Mouse (Mus musculus): ENCODE results near the gene Fmo1.

The Fmo1 gene

GRCm38 (mm10) chr1:162863579-162863978, 2.8 kb downstream of the Fmo1 start:
- no peak for DNase-seq (ENCODE audit: low read depth, low spot score)

- no peak for DNase-seq (ENCODE audit: low read depth, low spot score)
Observed at GRCm38 (mm10) chr1:162862328-162862727, 4.1 kb downstream of the Fmo1 start.

DNA sequence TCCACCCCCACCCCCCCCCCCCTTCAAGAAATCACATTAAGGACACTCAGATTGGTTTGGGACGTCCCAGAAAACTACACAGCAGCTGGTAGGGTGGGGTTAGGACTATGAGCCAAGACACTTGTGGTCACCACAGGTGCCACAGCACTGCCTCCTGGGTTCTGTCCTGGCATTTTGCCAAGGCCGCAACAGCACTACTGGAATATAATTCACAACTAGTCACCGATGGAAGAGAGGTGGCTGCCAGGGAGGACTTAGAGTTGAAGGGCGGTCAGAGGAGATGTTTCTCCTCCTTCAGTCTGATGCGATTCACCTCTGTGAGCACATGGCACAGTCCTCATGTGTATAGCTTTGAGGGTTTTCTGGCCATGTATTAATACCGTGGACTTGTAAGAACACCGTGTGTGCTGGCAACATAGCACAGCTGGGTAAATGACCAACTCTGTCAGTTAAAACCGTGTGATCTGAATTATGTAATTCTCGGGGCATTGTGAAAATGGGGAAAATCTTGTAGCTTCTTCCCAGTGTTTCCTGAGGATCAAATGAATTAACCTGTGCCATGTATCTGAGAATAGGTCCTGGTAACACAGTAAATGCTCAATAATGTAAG, 6.3 kb downstream of the Fmo1 start:
- DNase-seq (ENCODE audit: low read depth, low spot score): no peak

DNA sequence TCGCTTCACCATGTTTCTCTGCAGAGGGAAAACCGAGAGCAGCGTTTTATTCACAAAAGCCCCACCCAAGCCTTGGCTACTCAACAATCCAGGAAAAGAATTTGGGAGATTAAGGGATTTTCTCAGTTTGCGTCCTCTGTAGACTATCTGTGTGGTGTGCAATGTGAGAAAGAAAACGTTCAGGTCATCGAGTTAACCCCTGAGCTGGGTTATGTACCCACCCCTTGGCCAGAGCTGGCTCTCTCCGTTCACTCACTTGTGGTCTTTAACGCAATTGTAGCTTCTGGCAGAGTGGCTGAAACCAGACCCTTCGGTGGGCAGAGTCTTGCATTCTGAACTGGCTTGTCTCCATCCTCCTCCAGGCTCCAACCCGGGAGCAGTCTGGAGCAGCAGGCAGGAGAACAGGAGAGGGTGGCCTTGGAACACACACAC, 6.8 kb downstream of the Fmo1 start:
- no peak for DNase-seq (ENCODE audit: low read depth, low spot score)

DNA sequence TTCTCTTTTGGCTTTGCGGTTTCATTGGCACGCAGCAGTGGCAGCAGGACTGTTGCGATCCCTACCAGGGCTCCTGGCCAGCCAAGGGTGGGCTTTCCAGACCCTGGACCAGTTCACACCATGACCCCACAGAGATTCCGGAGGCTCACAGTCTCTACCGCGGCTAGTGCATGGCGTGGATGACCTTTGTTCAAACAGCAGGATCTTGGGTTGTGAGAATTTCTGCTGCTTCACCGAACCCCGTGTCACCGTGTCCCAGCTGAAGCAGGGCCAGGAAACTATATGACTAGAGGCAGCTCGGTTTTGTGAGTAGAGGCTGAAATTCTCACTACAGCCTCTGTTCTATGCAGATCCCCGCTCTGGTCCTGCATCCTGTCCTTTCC, 7.7 kb downstream of the Fmo1 start:
- DNase-seq (ENCODE audit: low read depth, low spot score): no peak

DNA sequence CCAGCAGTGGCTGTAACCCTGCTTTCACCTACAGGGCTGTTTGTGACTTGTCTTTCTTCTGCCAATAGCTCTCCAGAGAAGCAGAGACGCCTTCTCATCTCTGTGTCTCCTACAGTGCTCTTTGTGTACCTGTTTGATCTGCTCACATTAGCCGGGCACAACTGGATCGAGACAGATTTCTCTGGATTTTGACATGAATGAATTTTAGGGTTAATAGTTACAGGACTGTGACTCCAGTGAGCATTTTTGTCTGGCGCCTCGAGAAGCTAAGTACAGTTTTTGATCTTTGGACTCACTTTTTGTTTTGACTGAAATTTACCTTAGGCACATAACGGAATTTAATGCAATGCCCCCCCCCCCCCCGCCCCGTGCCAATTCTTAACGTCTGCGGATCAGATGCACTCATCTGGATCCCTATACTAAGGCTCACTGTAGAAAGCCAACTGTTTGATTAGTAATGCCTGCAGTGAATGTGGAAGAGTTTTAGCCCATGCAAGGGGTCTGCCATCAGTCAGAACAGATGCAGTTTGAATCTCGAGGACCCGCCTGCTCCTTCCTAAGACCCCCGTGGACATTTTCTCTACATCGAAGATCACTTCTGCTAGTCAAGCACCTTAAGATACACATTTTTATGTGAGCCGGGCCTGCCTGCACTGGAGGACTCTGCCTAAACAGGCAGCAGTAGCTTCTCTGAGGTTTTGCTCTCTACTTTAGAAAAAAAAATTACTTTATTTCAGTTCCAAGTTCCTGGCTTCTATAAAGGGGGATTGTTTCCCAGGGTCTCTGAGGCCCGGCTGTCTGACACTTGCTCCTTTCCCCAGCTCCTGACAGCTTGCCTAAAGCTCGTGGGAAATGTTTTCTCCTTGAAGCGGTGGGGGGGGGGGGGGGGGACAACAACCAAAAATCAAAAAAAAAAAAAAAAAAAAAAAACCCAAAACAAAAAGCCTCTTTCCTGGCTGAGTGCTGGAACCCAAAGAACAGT, 8.4 kb downstream of the Fmo1 start:
- DNase-seq (ENCODE audit: low read depth, low spot score): no peak

DNA sequence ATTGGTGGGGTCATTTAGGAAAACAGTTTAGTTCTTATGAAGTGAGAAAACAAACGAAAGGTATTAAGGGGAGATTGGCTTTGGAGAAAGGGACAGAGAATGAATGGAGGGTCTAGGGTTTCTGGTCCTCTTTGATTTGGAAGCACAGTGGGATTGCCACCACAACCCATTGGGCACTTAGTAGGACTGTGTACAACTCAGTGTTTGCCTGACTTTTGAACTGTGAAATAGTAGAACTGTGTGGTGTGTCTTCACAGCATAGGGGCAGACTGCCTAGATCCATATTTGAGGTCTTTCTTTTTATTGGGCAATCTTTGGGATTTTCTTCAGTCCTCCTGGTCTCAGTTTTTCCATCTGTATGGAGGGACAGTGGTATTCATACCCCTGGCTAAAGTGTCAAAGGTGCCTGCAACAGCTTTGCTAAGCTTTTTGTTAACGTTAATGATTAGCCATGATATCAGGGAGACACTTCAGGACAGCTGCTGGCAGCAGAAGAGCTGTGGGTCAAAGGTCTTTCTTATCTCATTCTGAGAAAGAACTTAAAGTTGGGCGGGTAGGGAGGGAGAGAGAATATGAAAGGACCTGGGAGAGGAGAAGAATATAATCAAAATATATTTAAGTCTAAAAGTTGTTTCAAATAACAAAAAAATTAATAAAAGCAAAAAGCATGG, 12.5 kb downstream of the Fmo1 start:
- no peak for DNase-seq (ENCODE audit: low read depth, low spot score)

DNA sequence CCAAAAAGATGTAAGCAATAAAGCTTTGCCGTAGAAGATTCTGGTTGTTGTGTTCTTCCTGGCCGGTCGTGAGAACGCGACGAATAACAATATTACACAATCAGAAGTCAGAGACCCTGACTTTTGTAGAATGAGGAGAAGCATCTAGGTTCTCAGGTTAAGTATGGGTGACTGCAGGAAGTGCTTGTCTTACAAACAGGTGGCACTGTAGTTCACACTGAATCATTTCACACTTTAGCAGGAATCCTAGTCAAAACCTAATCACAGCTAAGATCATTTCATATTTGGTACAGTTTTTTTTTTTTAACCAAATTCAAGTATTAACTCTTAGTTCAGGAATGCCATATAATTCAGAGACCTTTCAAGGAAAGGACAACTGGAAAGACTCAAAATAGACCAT, 18.9 kb downstream of the Fmo1 start:
- DNase-seq (ENCODE audit: low read depth, low spot score): no peak

- no peak for DNase-seq (ENCODE audit: low read depth, low spot score)
Observed at GRCm38 (mm10) chr1:162840211-162840610, 26.2 kb downstream of the Fmo1 start.

DNA sequence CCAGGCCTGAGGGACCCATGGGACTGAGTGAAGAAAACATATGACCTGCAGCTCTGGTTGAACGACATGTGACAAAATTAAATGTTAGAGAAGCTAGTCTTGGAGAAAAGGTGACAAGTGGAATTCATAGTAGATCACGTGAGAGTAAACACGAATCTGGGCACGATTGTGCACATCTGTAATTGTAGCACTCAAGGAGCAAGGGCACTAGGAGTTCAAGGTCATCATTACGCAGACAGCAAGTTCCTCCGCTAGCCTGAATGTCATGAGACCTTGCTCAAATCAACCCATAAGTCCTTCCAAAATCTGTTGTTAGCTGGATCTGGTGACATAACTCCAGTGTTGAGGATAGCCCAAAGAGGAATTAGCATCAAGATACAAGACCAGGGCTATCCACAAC, 27.4 kb downstream of the Fmo1 start:
- no peak for DNase-seq (ENCODE audit: low read depth, low spot score)

- DNase-seq (ENCODE audit: low read depth, low spot score): no peak
Observed at GRCm38 (mm10) chr1:162834342-162834741, 32.1 kb downstream of the Fmo1 start.

DNA sequence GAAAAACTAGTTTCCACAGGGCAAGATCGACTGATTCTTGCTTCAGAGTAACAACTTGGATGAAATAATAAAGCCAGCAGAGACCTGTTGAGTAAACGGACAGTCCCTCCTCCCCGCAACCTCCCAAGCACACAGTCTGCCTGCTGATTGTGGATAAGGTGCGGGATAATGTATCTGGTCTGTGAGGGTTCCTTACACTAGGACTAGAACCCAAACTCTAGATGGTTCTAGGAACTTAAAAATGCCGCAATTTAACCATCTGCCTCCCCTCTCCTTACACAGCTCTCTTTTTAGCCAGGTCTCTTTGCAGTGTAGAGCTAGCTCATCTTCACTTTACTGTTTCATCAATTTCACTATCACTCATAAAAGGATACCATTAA, 33.8 kb downstream of the Fmo1 start:
- DNase-seq (ENCODE audit: low read depth, low spot score): no peak

DNA sequence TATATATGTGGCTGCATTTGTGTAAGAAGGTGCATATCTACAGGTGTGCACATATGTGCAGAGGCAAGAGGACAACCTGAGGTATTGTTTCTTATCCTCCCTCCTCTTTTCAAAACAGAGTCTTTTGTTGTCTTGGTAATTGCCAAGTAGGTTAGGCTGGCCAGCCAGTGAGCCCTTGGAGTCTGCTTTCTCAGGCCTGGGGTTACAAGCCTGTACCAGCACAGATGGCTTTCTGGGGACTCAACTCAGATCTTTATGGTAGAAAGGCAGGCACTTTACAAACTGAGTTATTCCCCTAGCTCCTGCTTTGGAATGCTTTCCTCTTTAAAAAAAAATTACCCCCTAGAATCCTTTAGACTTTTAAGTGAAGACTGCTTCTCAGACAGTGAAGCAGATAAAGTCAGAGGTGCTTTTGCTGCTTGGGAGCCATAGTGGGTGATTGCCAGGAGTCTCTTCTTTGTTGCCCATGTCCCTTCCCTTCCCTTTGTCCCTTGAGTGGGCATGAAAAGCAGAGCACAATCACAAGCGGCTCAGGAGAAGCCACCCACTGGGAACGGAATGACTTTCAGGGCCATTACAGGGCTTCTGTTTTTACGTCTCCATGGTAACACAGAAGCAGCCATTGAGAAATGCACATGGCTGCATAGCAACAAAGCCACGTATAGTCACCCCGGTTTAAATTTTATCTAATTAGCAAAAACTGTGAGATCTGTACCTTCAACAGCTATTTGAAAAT, 34.4 kb downstream of the Fmo1 start:
- peak; percentile 63 for DNase-seq (ENCODE audit: low read depth, low spot score)

DNA sequence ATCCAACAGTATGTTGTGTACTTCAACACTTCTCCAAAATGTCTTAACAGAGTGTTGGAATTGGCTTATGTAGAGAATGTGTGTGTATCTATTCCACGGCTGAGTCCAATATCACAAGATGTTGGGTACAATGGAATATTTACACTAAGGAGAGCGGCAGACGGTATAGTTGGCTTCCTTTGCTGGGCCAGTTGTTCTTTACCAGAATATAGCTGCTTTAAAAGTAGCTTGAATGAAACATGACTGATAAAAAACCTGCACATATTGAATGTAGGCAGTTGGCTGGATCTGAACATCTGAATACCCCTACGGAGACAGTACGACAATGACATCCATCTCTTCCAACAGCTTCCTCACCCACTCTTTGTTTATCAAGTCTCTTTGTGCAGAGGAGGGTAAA, 47.1 kb downstream of the Fmo1 start:
- no peak for DNase-seq (ENCODE audit: low read depth, low spot score)

DNA sequence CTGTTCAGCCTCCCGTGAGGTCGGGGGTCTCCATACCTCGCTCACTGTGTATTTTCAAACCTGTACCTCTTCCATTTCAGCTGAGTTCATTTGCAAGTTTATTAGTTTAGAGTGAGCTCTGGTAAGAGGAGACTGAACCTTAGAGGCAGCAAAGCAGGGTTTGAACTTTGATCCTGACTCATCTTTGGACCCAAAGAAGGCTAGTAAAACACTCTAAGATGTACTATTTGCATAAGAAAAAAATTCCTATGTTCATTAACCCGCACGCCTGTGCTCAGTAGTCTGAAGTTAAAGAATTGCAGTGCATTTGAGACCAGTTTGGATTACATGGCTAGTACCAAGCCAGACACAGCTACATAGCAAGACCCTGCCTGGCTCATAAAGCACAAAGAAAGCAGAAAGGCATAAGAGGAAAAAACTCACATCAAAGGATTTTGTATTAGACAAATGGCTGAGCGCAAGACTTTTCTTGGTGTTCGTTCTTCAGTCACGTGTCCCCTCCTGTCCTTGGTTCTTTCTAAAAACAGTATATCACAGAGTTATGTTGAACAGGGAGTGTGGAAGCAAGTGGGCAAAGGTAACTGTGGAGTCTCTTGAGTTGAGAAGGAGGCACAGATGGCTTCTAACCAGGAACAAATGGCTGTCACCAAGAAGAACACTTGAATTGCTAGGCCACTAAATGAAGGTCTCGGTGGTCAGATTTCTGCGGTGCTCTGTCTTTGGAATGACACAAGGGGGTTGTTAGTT, 50.9 kb downstream of the Fmo1 start:
- no peak for DNase-seq (ENCODE audit: low read depth, low spot score)

DNA sequence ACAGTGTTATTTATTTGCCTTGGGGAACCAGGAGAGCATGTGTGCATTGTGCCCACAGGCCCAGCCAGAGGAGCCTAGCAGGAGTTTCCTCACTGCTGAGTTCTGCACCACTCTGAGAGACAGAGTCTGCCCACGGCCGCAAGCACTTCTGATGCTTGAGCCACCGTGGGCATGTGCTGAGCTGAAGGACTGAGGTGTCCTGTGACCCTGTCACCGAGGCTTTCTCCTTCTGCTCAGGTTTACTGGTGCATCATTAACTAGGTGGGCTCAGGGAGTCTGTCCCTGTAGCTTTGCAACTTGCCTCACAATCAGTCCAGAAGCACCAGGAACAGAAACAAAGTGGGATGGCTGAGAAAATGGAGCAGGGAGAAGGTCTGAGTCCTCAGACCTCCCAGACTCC, 51.5 kb downstream of the Fmo1 start:
- no peak for DNase-seq (ENCODE audit: low read depth, low spot score)

DNA sequence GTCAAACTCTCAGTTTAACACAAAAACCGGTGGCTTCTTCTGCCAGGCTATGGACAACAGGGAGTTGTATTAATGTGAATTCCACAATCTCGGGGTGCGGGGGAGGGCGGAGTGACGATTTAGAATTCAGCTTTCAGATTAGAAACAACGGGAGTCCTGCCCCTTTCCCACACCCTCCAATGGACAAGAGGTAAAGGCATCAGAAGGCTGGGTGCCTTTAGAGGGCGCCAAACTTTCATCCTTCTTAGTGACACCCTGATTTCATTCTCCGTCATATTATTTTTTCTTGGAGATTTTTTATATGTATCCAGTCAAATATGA, 52.6 kb downstream of the Fmo1 start, which contains the start of gene Fmo4:
Fmo4 (minus strand) TSS at position 137 of the 321 bp plus-strand sequence.
- no peak for DNase-seq (ENCODE audit: low read depth, low spot score)

GRCm38 (mm10) chr1:162813143-162813835, 53.1 kb downstream of the Fmo1 start:
- no peak for DNase-seq (ENCODE audit: low read depth, low spot score)

DNA sequence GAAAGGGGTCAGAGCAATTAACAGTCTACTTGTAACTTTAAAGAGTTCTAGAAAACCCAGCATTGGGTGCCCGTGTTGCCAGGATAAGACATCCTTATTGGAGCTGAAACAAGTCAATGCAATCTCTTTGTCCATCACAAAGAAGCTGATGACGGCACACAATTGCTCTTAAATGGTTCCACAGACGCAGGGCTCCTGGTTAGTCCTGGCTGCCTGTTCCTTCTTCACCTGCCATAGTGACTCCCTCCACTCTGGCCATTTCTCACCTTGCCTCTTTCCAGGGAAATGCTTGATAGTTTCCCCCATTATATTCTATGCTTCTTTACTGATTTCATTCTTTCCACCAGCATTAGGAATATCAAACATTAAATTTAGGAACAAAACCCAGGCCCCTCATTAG, 57.9 kb downstream of the Fmo1 start:
- no peak for DNase-seq (ENCODE audit: low read depth, low spot score)

GRCm38 (mm10) chr1:162807441-162807840, 59.0 kb downstream of the Fmo1 start:
- DNase-seq (ENCODE audit: low read depth, low spot score): no peak

DNA sequence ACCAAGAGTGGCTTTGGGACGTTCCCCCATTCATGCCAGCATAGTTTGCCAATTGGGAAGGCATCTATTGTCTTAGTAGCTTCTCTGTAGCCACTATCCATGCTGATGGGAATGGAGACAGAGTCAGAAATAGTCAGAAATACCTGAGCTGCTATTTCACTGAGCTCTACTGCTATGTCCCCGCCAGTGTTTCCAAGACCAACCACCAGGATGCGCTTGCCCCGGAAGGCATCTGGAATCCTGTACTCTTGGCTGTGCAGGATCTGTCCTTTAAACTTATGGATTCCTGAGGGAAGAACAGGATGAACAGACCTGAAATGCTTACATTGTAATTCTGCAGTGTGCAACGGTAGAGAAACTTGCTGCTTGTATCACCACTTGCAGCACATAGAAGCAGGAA, 61.4 kb downstream of the Fmo1 start:
- no peak for DNase-seq (ENCODE audit: low read depth, low spot score)
